Mouse (Mus musculus) embryonic fibroblast, embryonic 13.5 days (primary cell): ENCODE data around the gene Elobl. TPM values are rescaled to one million over a fixed set of nuclear protein-coding genes. Genes with fewer than 3 reads are reported as not detected.
A peak's percentile ranks its signal among the peaks of the same experiment; 100 is the strongest.
"Not testable (repeated sequence)": the region's sequence is repeated elsewhere in the genome, so short reads cannot be mapped to it uniquely, and the experiment has no call there.

Experiments
- H3K27ac ChIP-seq: 2 replicates; pipeline ENCODE4 v1.5.1; 2012; ENCODE audit warnings: low read length, control low read depth, inconsistent platforms; ENCODE audit not compliant: insufficient read depth
- H3K4me1 ChIP-seq: 2 replicates; pipeline ENCODE4 v1.6.1; 2011; ENCODE audit warnings: low read length; ENCODE audit not compliant: control insufficient read depth, insufficient read depth
- H3K4me3 ChIP-seq: 2 replicates; pipeline ENCODE4 v1.5.1; 2011; ENCODE audit warnings: mild to moderate bottlenecking, control low read depth, low read length; ENCODE audit not compliant: insufficient read depth
- CTCF ChIP-seq: IDR thresholded peaks from 2 replicates; pipeline ENCODE4 v1.5.1; 2011; ENCODE audit warnings: mild to moderate bottlenecking, control low read depth, low read length, moderate library complexity, borderline replicate concordance; ENCODE audit not compliant: insufficient read depth
- POLR2A ChIP-seq: IDR thresholded peaks from 2 replicates; pipeline ENCODE4 v1.6.1; 2011; ENCODE audit warnings: low read depth, mild to moderate bottlenecking, control low read depth, low read length, moderate library complexity
- polyA plus RNA-seq: library from polyadenylated mRNA; stranded (reverse); fragments of >200 nt; gene quantifications from 2 replicates; pipeline ENCODE4 v1.2.4, GENCODE M21; 2011; ENCODE audit warnings: low read depth; ENCODE audit not compliant: missing spikeins, insufficient read length

Gene Elobl
- polyA plus RNA-seq, 1 experiment: 1.4 TPM

DNA sequence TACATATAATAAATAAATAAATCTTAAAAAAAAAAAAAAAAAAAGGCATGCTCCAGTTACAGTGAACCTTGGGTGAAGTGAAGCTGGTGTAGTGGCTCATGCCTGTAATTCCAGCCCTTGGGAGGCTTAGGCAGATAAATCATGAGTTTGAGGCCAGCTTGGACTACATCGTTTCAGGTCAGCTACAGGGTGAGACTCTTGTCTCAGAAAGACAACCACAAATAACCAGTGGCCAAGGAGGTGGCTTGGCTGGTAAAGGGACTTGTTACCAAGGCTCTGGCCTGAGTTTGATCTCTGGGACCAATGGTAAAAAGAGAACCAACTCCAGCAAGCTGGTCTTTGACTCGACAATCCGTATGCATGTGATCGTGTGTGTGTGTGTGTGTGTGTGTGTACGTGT lies 35.3 kb upstream of the Elobl start:
- Histone ChIP-seq H3K4me1 (peaks cover 5% of the 10 kb centered on the region; the same call in 1 of the 2 replicates), H3K4me3 (peak overlapping the region; percentile 13; the same call in 1 of the 2 replicates), H3K27ac (no peak overlapping the region)
- no peak for TF ChIP-seq CTCF
- no peak for TF ChIP-seq POLR2A

DNA sequence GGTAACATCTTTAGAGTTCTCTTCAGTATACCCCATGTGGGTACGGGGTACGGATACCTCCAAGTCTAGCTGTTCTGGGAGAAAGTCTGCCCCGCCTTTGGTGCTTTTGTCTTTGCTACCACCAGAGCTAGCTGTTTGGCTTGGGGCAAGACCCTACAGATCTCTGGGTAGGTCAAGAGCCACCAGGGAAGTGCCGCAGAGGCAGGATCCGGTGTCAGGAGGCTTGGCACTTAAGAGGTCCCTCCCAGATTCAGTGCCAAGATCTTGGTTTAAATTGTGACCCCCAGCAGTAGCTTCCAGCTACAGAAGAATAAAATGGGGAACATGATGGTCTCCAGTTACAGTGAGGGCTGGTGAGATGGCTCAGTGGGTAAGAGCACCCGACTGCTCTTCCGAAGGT lies 34.8 kb upstream of the Elobl start:
- no peak for TF ChIP-seq CTCF
- TF ChIP-seq POLR2A: no peak
- Histone ChIP-seq H3K4me3 (peak overlapping the region; percentile 74; the same call in 1 of the 2 replicates), H3K4me1 (peaks cover 5% of the 10 kb centered on the region; the same call in 1 of the 2 replicates), H3K27ac (no peak overlapping the region)

DNA sequence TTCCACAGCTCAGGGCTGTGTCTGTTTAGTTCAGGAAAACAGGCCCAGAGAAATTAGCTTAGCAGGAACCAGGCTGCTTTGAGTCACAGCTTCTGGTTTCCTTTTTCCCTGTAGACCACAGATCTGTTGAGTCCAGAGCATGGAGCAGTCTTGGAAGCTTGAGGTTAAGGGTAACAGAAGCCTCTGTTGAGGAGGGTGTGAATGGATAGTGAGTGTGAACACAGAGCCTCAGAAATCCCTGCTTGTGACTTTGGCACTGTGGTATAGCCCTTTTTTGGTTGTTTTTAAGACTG lies 33.7 kb upstream of the Elobl start:
- H3K4me1 ChIP-seq: peaks cover 10% of the 10 kb centered on the region
- peak overlapping the region; percentile 74 for H3K4me3 ChIP-seq
- H3K27ac ChIP-seq: 0 out of 2 replicates have a peak overlapping the region, but pooled peaks have one; percentile 16
- TF ChIP-seq POLR2A (no peak), CTCF (no peak)

DNA sequence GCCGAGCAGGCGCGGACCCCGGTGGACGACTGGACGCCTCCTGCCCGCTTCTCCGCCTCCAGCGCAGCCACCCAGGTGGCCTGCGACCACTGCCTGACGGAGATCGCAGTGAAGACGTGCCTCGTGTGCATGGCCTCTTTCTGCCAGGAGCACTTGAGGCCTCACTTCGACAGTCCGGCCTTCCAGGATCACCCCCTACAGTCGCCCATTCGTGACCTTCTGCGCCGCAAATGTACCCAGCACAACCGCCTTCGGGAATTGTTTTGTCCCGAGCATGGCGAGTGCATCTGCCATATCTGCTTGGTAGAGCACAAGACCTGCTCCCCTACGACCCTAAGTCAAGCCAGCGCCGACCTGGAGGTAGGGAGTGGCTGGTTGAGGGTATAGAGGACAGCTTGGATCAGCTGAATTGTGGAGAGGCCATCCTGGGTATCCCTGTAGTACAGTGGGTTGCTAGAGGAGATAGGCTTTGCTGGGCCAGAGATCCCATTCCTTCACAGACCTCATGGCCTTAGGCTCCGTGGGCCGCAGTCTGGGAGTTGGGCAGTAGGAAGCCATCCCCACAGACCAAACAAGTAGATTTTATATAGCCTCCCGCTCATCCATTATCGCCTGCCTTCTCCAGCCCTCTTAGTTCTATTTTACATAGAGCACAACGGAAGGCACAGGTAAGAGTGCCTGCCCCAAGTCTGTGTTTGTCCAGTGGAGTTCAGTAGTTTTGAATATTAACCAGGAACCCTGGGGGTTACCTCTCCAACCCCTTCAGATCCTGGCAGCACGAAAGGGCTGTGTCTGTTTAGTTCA lies 33.2 kb upstream of the Elobl start:
- H3K4me1 ChIP-seq: peaks cover 10% of the 10 kb centered on the region
- TF ChIP-seq CTCF (no peak), POLR2A (no peak)
- peak overlapping the region; percentile 74 for H3K4me3 ChIP-seq
- H3K27ac ChIP-seq: peak overlapping the region; percentile 16; the same call in 1 of the 2 replicates

DNA sequence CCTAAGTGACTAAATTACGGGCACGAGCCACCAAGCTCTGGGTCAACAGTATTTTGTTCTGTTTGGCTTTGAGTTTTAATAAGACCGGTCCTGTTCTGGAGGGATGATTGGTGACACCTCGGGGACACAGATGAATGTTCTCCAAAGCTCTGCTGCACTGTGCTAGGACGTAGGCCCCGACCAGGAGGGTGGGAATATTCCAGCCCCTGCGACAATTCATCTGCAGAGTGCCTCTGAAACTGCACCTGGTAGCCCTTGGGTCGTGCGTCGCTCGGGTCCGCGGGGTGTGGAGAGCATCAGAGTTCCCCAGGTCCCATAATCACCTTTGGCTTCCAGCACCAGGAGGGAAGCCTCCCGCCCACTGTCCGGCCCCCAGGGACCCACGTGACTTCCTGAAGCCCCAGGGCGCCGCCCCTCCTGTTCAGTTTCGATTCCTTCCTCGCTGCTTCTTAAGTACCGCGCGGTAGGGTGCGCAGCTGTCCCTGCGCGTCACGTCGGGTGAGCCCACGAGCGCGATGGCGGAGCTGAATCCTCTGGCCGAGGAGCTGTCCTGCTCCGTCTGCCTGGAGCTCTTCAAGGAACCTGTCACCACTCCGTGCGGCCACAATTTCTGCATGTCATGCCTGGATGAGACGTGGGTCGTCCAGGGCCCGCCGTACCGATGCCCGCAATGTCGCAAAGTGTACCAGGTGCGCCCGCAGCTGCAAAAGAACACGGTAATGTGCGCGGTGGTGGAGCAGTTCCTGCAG lies 32.4 kb upstream of the Elobl start, which contains the start of gene Trim25:
Gene Trim25 (plus strand): TSS at position 403 of the 749 bp plus-strand sequence.
- H3K4me1 ChIP-seq: peaks cover 10% of the 10 kb centered on the region
- peak within 1 kb of the TSS; percentile 74 for H3K4me3 ChIP-seq
- TF ChIP-seq POLR2A (peak; percentile 98), CTCF (peak; percentile 21; the same call in 1 of the 2 replicates)
- H3K27ac ChIP-seq: peak within 1 kb of the TSS; percentile 16; the same call in 1 of the 2 replicates

DNA sequence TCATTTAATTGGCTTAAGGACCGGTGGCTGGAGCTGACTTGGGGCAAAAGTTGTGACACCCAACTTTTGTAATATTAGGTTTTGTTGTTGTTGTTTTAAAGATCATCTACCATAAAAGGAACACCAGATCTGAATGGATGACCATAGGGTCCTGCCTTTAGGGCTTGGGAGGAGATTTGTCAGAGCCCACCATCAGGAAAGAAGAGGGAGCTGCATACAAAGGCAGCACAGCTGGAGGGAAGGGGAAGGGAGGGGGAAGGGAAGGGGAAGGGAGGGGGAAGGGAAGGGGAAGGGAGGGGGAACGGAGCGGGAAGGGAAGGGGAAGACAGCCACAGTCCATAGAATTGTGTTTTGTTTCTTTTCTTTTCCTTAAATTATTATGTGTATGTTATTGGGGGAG lies 31.7 kb upstream of the Elobl start:
- Histone ChIP-seq H3K27ac (no peak overlapping the region), H3K4me3 (no peak overlapping the region), H3K4me1 (peaks cover 10% of the 10 kb centered on the region)
- no peak for TF ChIP-seq POLR2A
- no peak for TF ChIP-seq CTCF

DNA sequence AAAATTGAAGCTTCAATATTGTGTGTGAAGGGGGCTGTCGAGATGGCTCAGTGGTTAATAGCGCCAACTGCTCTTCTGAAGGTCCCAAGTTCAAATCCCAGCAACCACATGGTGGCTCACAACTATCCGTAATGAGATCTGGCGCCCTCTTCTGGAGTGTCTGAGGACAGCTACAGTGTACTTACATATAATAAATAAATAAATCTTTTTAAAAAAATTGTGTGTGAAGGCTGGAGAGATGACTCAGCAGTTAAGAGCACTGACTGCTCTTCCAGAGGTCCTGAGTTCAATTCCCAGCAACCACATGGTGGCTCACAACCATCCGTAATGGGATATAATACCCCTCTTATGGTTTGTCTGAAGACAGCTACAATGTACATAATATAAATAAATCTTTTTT lies 30.6 kb upstream of the Elobl start:
- H3K4me3 ChIP-seq, H3K4me1 ChIP-seq, H3K27ac ChIP-seq: not testable (repeated sequence)

DNA sequence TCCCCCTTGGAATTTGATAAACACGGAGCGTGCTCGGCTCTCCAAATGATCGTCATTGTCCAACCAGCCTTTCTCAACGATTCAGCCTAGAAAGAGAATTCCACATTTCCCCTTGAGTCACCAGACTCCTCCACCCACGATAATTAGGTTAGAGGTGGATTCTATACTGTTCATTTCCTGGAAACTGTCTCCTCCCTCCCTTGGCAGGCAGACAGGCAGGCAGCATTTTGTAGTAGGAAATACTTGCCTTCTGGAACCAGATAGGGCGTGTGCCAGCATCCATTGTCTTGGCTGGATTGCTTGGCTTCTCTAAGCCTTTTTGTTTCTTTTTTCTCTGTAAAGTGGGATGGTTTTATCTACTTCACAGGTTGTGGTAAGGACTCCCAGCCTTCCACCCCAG lies 29.7 kb upstream of the Elobl start:
- peak overlapping the region; percentile 79 for H3K27ac ChIP-seq
- no peak for TF ChIP-seq POLR2A
- no peak for TF ChIP-seq CTCF
- H3K4me1 ChIP-seq: peaks cover 7% of the 10 kb centered on the region
- H3K4me3 ChIP-seq: no peak overlapping the region

DNA sequence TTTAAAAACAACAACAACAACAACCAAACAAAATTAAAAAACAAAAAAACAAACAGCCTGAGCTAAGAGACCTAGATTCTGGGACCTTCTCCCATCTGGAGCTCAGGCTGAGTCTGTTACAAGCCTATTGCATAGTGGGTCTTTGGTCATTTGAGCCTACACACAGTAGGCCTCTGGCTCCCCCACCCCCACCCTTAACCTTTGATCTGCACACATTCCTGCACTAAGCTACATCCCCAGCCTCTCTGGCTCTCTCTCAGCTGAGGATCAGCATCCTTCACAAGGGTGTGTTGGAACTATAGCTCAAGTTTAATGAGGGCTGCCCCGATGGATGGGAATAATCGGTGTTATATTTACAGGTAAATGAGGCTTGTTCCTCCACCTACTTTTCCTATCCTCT lies 28.9 kb upstream of the Elobl start:
- TF ChIP-seq CTCF (no peak), POLR2A (no peak)
- no peak overlapping the region for H3K4me3 ChIP-seq
- H3K27ac ChIP-seq: peak overlapping the region; percentile 79; the same call in 1 of the 2 replicates
- peaks cover 5% of the 10 kb centered on the region for H3K4me1 ChIP-seq

DNA sequence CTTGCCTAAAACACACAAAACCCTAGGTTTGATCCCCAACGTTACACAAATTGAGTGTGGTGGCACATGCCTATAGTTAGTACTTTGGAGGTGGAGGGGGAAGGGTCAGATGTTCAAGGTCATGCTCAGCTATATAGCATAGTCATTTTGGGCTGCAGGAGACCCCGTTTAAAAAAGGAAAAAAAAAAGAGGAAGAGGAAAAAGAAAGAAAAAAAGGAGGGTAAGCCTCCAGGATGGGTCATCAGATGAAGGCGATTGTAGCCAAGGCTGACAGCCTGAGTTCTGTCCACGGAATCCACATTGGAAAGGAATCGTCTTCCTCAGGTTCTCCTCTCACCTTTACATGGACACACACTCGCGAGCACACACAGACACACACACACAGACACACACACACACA lies 27.8 kb upstream of the Elobl start:
- TF ChIP-seq POLR2A (no peak), CTCF (no peak)
- Histone ChIP-seq H3K27ac (no peak overlapping the region), H3K4me1 (peaks cover 5% of the 10 kb centered on the region), H3K4me3 (no peak overlapping the region)
